Mouse (Mus musculus) liver, adult 2 months (tissue): ENCODE data around the gene Tph2. TPM values are rescaled to one million over a fixed set of nuclear protein-coding genes. Genes with fewer than 3 reads are reported as not detected.

Experiments used
- DNase-seq: peaks from one replicate; pipeline ENCODE4 v3.0.0-alpha.2; 2011; ENCODE audit warnings: low read depth, low spot score; ENCODE audit errors: extremely low read depth
- H3K27ac ChIP-seq: fragments of 200-500 bp; replicated peaks from 2 replicates; pipeline ENCODE4 v1.5.1; 2012; ENCODE audit warnings: low read depth, mild to moderate bottlenecking, control low read depth, inconsistent platforms, low read length; ENCODE audit not compliant: insufficient read depth
- H3K27me3 ChIP-seq: fragments of 200-500 bp; 2 replicates; pipeline ENCODE4 v1.6.1; 2012; ENCODE audit warnings: mild to moderate bottlenecking, moderate library complexity, low read length, inconsistent platforms; ENCODE audit not compliant: control insufficient read depth, insufficient read depth
- H3K36me3 ChIP-seq: fragments of 200-500 bp; 2 replicates; pipeline ENCODE4 v1.6.1; 2012; ENCODE audit warnings: low read length, inconsistent platforms; ENCODE audit not compliant: control insufficient read depth, insufficient read depth
- H3K4me1 ChIP-seq: fragments of 200-500 bp; 2 replicates; pipeline ENCODE4 v1.6.1; 2011; ENCODE audit warnings: low read length; ENCODE audit not compliant: control insufficient read depth, insufficient read depth
- H3K4me3 ChIP-seq: fragments of 200-500 bp; 2 replicates; pipeline ENCODE4 v1.5.1; 2011; ENCODE audit warnings: low read depth, mild to moderate bottlenecking, control low read depth, low read length, moderate library complexity; ENCODE audit not compliant: insufficient read depth
- H3K79me2 ChIP-seq: fragments of 200-500 bp; 2 replicates; pipeline ENCODE4 v1.6.1; 2012; ENCODE audit warnings: inconsistent platforms, mild to moderate bottlenecking, low read length, moderate library complexity; ENCODE audit not compliant: control insufficient read depth, insufficient read depth
- H3K9ac ChIP-seq: fragments of 200-500 bp; 2 replicates; pipeline ENCODE4 v1.6.1; 2012; ENCODE audit warnings: low read depth, mild to moderate bottlenecking, control low read depth, inconsistent platforms, low read length
- CTCF ChIP-seq: fragments of 200-500 bp; IDR thresholded peaks from 2 replicates; pipeline ENCODE4 v1.5.1; 2011; ENCODE audit warnings: low read depth, low read length, control low read depth
- POLR2A ChIP-seq: fragments of 200-500 bp; IDR thresholded peaks from 2 replicates; pipeline ENCODE4 v1.6.1; 2011; ENCODE audit warnings: low read length, control low read depth; ENCODE audit not compliant: insufficient read depth; ENCODE audit errors: extremely low read depth
- WGBS: fragments of 180-500 bp; shearing (Covaris S2); methylation state at CpG from one replicate; pipeline ENCODE4 v1.1.7; 2018; 5-methylcytosine and 5-hydroxymethylcytosine counted together
- polyA plus RNA-seq: library from polyadenylated mRNA; depleted of rRNA; stranded (reverse); fragments of >200 nt; gene quantifications from 2 replicates; pipeline ENCODE4 v1.2.3, GENCODE M21; 2012
- total RNA-seq: library from RNA; depleted of rRNA; stranded (reverse); fragments of >200 nt; gene quantifications from 2 replicates; pipeline ENCODE4 v1.2.3, GENCODE M21; 2014

The Tph2 gene
- total and polyA plus RNA-seq, 2 experiments: not detected

GRCm38 (mm10) chr10:115137016-115137415, 47.8 kb downstream of the Tph2 start:
- no peak overlapping the region for H3K27ac ChIP-seq
- H3K79me2 ChIP-seq: no peaks in the 10 kb centered on the region
- TF ChIP-seq CTCF (no peak), POLR2A (no peak)
- H3K9ac ChIP-seq: no peak overlapping the region
- WGBS: 52% methylated on average over 7 of the region's 7 CpGs
- DNase-seq: peak; percentile 69
- H3K27me3 ChIP-seq: no peaks in the 10 kb centered on the region
- H3K4me1 ChIP-seq: no peaks in the 10 kb centered on the region
- no peaks in the 10 kb centered on the region for H3K36me3 ChIP-seq
- no peak overlapping the region for H3K4me3 ChIP-seq

- DNase-seq: no peak
- Histone ChIP-seq H3K36me3 (no peaks in the 10 kb centered on the region), H3K27ac (no peak overlapping the region), H3K27me3 (peaks cover 2% of the 10 kb centered on the region; the same call in 1 of the 2 replicates), H3K9ac (no peak overlapping the region), H3K4me1 (no peaks in the 10 kb centered on the region), H3K79me2 (no peaks in the 10 kb centered on the region), H3K4me3 (no peak overlapping the region)
- 60% methylated on average over 1 of the region's 1 CpGs for WGBS
- TF ChIP-seq POLR2A (no peak), CTCF (no peak)
Observed at GRCm38 (mm10) chr10:115127907-115128306, 56.9 kb downstream of the Tph2 start.

GRCm38 (mm10) chr10:115125550-115125949, 59.3 kb downstream of the Tph2 start:
- Histone ChIP-seq H3K9ac (no peak overlapping the region), H3K27ac (no peak overlapping the region), H3K36me3 (no peaks in the 10 kb centered on the region), H3K4me3 (no peak overlapping the region), H3K79me2 (no peaks in the 10 kb centered on the region), H3K27me3 (peaks cover 2% of the 10 kb centered on the region; the same call in 1 of the 2 replicates), H3K4me1 (no peaks in the 10 kb centered on the region)
- 48% methylated on average over 5 of the region's 5 CpGs for WGBS
- TF ChIP-seq POLR2A (no peak), CTCF (no peak)
- no peak for DNase-seq

- no peak overlapping the region for H3K4me3 ChIP-seq
- no peak for TF ChIP-seq CTCF
- TF ChIP-seq POLR2A: no peak
- peaks cover 2% of the 10 kb centered on the region; the same call in 1 of the 2 replicates for H3K27me3 ChIP-seq
- DNase-seq: no peak
- no peak overlapping the region for H3K9ac ChIP-seq
- 63% methylated on average over 5 of the region's 5 CpGs for WGBS
- H3K79me2 ChIP-seq: no peaks in the 10 kb centered on the region
- H3K4me1 ChIP-seq: no peaks in the 10 kb centered on the region
- no peak overlapping the region for H3K27ac ChIP-seq
- no peaks in the 10 kb centered on the region for H3K36me3 ChIP-seq
Observed at GRCm38 (mm10) chr10:115125027-115125426, 59.8 kb downstream of the Tph2 start.

GRCm38 (mm10) chr10:115107666-115108540, 76.9 kb downstream of the Tph2 start:
- no peak overlapping the region for H3K27ac ChIP-seq
- H3K4me1 ChIP-seq: no peaks in the 10 kb centered on the region
- no peak for TF ChIP-seq CTCF
- no peak for TF ChIP-seq POLR2A
- no peaks in the 10 kb centered on the region for H3K79me2 ChIP-seq
- H3K9ac ChIP-seq: no peak overlapping the region
- H3K27me3 ChIP-seq: no peaks in the 10 kb centered on the region
- no peaks in the 10 kb centered on the region for H3K36me3 ChIP-seq
- WGBS: 80% methylated on average over 16 of the region's 16 CpGs
- DNase-seq: no peak
- H3K4me3 ChIP-seq: no peak overlapping the region

- Histone ChIP-seq H3K27ac (no peak overlapping the region), H3K27me3 (no peaks in the 10 kb centered on the region), H3K9ac (no peak overlapping the region), H3K4me3 (no peak overlapping the region), H3K4me1 (no peaks in the 10 kb centered on the region), H3K79me2 (no peaks in the 10 kb centered on the region), H3K36me3 (no peaks in the 10 kb centered on the region)
- no peak for DNase-seq
- WGBS: 70% methylated on average over 8 of the region's 8 CpGs
- TF ChIP-seq POLR2A (no peak), CTCF (no peak)
Observed at GRCm38 (mm10) chr10:115104175-115104574, 80.6 kb downstream of the Tph2 start.
